Mouse (Mus musculus) spleen, postnatal 0 days (tissue): ENCODE measurements around the gene Snx3. TPM values are rescaled to one million over a fixed set of nuclear protein-coding genes. Genes with fewer than 3 reads are reported as not detected.

Experiments used
- polyA plus RNA-seq: library from polyadenylated mRNA; unstranded; fragments of >200 nt; fragmentation: Nextera tagmentation; extraction: Ambion mirVana; gene quantifications from 2 replicates; pipeline ENCODE4 v1.2.1, GENCODE M21; 2015

Gene Snx3
- polyA plus RNA-seq, result 313 and 323 TPM in 2 replicates

DNA sequence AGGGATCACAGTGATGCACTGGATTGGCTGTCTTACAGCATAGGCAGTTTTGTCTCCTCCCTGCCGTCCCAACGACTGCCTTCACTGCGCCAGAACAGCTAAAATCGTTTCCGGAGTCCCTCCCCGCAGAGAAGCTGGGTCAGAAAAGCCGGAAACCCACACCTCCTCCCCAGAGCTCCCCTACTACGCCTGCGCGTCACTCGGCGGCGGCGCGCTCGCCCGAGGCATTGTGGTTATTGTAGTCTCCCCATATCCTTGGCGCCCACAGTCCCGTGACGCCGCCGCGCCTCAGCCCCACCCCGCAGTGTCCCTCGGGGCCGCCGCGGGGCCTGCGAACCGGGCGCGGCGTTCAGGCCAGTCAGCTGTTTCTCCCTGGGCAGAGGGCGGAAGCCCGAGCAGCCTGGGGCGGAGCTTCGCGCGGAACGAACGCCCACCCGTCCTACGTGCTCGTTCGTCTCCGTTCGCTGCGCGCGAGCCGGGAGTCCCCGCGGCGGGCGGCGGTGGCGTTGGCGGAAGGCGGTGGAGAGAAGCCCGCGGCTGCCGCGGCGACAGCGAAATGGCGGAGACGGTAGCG lies at the start of gene Snx3:
Gene Snx3 (plus strand): TSS at position 256 of the 574 bp plus-strand sequence.

DNA sequence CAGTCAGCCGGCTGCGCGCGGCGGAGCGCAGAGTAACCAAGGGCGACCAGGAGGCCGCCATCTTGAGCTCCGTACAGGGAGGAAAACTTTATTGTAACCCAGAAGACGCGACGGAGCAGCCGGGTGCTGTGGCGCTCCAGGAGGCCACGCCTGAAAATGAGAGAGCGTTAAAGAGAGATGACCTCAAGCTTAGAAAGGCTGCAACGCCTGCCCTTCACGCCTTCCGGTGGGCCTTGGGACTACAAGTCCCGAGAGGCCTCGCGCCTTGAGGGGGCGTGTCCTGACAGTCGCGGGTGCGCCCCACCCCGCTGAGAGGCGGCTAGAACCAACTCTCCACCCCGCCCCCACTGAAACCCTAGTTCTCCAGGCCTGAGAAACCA lies 23.5 kb upstream of the Snx3 start, which contains the start of gene Afg1l:
Gene Afg1l (minus strand): TSS at position 225 of the 380 bp plus-strand sequence.

GRCm38 (mm10) chr10:42583157-42583872 lies 81.5 kb downstream of the Snx3 start, which contains the start of the genes Nr2e1 and Ostm1:
Nr2e1 (minus strand) TSS chr10:42583632.
Ostm1 (plus strand) TSS chr10:42583822.

Other genes with a start within 250 kb of the Snx3 start
- gene Foxo3, start 225.3 kb upstream of the Snx3 start, polyA plus RNA-seq, result 17.2 and 19.1 TPM in 2 replicates
- 2.0 and 2.1 TPM in 2 replicates for gene Afg1l, start 23.5 kb upstream of the Snx3 start, polyA plus RNA-seq
- not detected in 2 replicates for gene Nr2e1, start 81.6 kb downstream of the Snx3 start, polyA plus RNA-seq
- gene Ostm1, start 81.8 kb downstream of the Snx3 start, polyA plus RNA-seq, result 18.1 and 18.9 TPM in 2 replicates